Mouse (Mus musculus) adrenal gland, adult 2 months (tissue): ENCODE measurements around the gene Safb2. TPM values are rescaled to one million over a fixed set of nuclear protein-coding genes. Genes with fewer than 3 reads are reported as not detected.
"Not testable (repeated sequence)": the region's sequence is repeated elsewhere in the genome, so short reads cannot be mapped to it uniquely, and the experiment has no call there.

Experiments
- DNase-seq: peaks from one replicate; pipeline ENCODE4 v3.0.0; 2021
- long read RNA-seq: library from polyadenylated mRNA; stranded (forward); transcript quantifications from one replicate; pipeline ENCODE4 v2.0.0, GENCODE M21; 2021
- polyA plus RNA-seq: library from polyadenylated mRNA; depleted of rRNA; stranded (reverse); fragments of >200 nt; gene quantifications from 2 replicates; pipeline ENCODE4 v1.2.3, GENCODE M21; 2012; rRNA removed
- total RNA-seq, 2 experiments: library from RNA; stranded (reverse); gene quantifications; 2 replicates each; pipeline ENCODE4 v1.2.3; 2021

Safb2 gene
- total RNA-seq (100 to 1,000 TPM in 1 of 2 experiments, 10 to 100 TPM in 1; 82.8 to 119 TPM), polyA plus RNA-seq (65.4 and 89.2 TPM in 2 replicates)
- long read RNA-seq, transcript Safb2-201 (21 exons, 3,277 nt), result major isoform, 13 of 27 reads
- long read RNA-seq, partial matches to known transcripts, result 6 of 27 reads
- long read RNA-seq, other reads (novel, unspliced or antisense), result 8 of 27 reads

DNA sequence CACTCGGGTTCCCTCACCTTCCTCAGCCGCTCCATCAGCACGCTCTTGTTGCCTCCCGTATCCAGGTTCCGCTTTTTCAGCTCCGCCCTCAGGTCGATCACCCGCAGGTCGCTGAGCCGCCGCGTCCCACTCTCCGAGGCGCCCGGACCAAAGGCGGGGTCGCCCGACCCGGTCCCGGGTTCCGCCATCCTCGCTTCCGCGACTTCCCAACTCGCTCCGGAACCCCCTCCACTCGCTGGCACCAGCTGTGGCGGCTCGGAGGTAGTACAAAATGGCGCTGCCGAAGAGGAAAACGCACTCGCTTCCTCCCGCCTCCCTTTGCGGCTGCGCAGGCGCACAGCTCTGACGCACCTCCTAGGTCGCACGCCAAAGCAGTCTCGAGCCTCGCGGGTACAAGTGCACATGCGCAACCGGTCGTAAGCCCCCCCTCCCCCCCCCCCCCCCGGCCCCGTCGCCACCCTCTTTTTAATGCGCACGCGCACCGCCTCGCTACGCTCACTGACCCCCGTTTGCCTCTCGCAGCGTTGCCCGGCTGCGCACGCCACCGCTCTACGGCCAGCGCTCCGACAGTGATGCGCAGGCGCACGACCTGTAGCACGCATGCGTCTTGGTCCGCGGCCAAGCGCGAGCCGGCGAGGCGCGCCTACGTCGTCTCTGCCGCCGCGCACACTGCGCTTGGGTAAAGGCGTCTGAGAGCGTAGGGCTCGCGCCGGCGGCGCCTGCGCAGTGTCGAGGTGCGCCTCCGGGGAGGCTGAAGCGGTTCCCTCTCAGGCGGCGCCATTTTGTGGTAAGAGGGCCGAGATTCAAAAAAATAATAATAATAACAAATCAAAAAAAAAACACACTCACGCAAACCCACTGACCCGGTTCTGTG lies at the start of gene Safb2, which contains the start of gene Safb:
Gene Safb2 (minus strand): TSS at position 329 of the 874 bp plus-strand sequence.
Gene Safb (plus strand): TSS at position 569 of the 874 bp plus-strand sequence.
- DNase-seq, result peak; percentile 100

- no peak for DNase-seq
Observed at GRCm38 (mm10) chr17:56634023-56634422, 49.6 kb upstream of the Safb2 start.

DNA sequence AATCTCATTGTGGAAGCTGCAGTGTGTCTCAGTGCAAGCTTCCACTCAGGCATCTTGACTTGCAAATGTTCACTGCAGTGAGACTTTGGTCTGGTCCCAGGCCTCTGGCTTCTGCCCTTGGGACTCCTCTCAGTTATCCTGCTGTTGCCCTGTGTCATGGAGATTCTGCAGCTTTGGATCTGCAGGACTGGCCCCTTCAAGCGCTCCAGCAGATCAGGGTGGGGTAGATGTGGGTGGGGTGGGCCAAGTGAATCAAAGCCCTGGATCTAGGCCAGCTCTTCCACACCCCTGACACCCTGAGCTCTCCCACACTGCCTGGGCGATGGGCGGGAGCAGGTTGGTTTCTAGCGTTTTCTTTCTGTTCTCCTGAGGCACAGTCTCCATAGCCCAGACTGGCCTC lies 47.4 kb upstream of the Safb2 start:
- DNase-seq, result no peak

- not testable (repeated sequence) for DNase-seq
Observed at GRCm38 (mm10) chr17:56629800-56630781, 45.7 kb upstream of the Safb2 start.

- DNase-seq, result peak; percentile 54
Observed at GRCm38 (mm10) chr17:56627530-56628277, 43.3 kb upstream of the Safb2 start, which contains the start of gene Catsperd. Gene Catsperd (plus strand): TSS chr17:56628143.

GRCm38 (mm10) chr17:56626754-56627470 lies 42.5 kb upstream of the Safb2 start, which contains the start of gene Lonp1:
Gene Lonp1 (minus strand): TSS chr17:56626887.
- peak; percentile 98 for DNase-seq

DNA sequence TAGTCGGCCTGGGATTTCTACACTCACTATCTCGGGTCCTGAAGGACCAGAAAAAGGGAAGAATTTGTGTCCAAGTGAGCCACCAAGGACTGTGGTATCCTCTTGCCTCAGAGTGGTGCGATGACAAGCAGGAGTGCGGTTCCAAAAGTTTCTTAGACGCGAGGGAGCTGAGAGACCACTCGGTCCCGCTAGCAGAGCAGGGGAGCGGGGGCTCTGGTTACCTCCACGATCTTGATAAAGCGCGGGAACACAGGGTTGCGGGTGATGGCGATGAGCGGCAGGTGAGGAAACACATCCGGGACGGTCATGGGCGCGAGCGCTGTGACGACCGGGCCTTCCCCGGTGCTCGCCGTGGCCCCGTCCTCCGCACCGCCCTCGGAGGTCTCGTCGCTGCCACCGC lies 41.9 kb upstream of the Safb2 start:
- DNase-seq, result no peak

GRCm38 (mm10) chr17:56625495-56625894 lies 41.1 kb upstream of the Safb2 start:
- DNase-seq, result peak; percentile 90

DNA sequence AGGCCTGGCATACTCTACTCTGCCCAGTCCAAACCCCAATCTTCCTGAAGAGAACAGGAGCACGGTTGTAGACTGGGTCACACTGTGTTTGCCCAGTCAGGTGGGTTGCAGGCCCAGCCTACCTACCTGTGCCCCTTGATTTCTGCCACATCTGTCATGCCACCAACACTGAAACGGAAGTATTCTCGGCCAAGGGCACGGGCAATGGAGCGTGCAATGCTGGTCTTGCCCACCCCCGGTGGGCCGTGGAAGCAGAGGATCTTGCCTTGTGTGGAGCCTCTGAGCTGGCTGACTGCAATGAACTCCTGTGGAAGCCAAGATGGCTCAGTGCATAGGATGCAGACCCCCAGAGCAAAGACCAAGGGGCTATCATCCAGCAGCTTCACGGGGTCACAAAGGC lies 33.2 kb upstream of the Safb2 start:
- DNase-seq, result no peak

- no peak for DNase-seq
Observed at GRCm38 (mm10) chr17:56616725-56617124, 32.3 kb upstream of the Safb2 start.

DNA sequence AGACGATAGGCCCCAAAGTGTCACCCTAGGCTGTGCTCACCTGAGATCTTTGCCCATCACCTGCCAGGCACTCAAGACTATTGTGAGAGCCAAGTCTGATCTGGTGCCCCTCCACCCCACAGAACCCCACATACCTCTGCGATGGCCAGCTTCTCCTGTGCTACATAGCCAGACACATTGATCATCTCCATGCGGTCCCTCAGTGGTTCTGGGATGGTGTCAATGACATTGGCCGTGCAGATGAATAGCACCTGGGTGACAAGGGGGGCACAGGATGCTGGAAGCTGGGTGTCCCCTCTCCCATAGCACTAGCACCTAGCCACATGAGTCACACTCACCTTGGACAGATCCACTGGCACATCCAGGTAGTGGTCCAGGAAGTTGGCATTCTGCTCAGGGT lies 31.4 kb upstream of the Safb2 start:
- DNase-seq, result no peak

DNA sequence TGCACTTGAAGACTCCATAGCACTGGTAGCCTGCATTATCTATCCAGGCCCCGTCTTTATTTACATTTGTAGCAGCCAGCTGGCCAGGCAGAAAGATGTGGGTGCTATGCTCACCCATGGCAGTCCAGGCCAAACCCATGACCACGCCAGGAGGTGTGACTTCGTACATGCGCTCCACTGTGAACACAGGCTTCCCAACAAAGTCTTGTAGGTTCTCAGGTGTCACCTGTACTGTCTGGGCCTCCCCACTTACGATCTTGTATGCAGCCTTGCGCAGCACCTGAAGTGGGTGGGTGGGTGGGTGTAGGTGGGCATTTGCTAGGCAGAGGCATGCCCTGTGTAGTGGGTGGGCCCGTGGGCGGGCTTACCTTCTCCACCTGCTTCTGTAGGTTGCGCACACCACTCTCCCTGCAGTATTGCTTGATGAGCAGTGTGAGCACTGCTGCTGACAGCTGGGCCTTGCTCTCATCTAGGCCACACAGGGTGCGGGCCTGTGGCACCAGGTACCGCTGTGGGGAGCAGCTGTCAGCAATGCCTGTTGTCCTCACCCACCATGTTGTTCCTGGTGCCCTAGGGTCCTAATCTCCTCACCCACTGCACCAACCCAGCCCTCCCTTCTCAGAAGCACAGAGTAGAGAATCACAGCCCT lies 30.9 kb upstream of the Safb2 start:
- no peak for DNase-seq

GRCm38 (mm10) chr17:56614391-56615135 lies 30.2 kb upstream of the Safb2 start:
- peak; percentile 66 for DNase-seq

DNA sequence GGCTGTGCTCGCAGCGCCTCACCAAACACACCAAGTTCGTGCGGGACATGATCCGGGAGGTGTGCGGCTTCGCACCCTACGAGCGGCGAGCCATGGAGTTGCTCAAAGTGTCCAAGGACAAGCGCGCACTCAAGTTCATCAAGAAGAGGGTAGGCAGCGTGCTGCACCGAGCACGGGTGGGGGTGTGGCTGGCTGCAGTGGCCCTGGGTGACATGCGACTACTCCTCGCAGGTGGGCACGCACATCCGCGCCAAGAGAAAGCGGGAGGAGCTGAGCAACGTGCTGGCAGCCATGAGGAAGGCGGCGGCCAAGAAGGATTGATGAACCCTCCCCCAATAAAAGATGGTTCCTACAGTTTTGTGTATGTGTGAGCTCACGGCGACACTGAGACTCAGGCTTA lies 29.5 kb upstream of the Safb2 start:
- peak; percentile 74 for DNase-seq

DNA sequence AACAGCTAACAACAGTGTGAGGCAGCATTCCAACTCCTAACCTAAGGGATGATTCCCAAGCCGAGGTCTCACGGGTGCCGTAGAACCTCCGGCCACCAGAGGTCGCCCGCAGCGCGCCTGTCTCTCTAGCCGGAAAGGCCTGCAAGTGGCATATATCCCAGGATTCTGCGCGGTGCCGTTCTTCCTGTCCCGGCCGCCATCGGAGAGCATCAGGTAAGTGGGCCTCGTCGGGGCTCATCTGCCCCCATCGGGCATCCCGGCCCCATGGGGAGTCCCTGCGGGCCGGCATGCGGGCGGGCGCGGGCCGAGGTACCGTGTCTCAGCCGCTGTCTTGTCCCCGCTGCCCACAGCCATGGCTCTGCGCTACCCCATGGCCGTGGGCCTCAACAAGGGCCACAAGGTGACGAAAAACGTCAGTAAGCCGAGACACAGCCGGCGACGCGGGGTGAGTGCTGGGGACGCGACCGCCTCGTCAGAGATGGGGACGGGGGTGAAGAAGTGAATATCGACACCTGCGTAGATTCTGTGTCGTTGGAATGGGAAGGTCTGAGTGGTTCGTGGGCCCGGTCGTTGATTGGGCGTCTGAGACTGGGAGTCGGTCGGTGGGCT lies 29.0 kb upstream of the Safb2 start, which contains the start of gene Rpl36:
Gene Rpl36 (plus strand): TSS at position 181 of the 609 bp plus-strand sequence.
- peak; percentile 97 for DNase-seq

- DNase-seq, result not testable (repeated sequence)
Observed at GRCm38 (mm10) chr17:56612565-56612939, 28.2 kb upstream of the Safb2 start.

GRCm38 (mm10) chr17:56611861-56612564 lies 27.6 kb upstream of the Safb2 start:
- DNase-seq, result peak; percentile 52

DNA sequence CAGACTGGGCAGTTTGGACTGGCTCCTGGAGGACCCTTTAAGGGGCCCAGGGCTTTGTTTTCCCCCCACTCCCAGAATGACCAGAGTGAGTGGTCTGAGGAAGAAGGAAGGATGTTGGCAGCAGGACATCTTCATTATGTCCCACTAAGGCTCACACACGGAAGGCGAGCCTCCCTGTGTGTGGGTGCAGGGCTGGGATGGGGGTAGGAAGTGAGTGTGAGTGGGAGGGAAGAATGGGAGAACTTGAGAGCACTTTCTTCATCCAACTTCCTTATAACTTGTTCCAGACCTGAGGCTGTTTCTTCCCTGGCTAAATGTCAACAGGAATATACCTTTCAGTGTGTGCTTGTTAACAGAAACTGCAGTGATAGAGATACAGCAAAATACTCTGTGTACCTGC lies 26.9 kb upstream of the Safb2 start:
- DNase-seq, result no peak
